Mouse (Mus musculus) testis, postnatal 14 days (tissue): Measurements from ENCODE around the gene Smc1b.

ENCODE experiments used
- DNase-seq: peaks from one replicate; pipeline ENCODE4 v3.0.0; 2021; ENCODE audit warnings: low spot score

Smc1b gene

DNA sequence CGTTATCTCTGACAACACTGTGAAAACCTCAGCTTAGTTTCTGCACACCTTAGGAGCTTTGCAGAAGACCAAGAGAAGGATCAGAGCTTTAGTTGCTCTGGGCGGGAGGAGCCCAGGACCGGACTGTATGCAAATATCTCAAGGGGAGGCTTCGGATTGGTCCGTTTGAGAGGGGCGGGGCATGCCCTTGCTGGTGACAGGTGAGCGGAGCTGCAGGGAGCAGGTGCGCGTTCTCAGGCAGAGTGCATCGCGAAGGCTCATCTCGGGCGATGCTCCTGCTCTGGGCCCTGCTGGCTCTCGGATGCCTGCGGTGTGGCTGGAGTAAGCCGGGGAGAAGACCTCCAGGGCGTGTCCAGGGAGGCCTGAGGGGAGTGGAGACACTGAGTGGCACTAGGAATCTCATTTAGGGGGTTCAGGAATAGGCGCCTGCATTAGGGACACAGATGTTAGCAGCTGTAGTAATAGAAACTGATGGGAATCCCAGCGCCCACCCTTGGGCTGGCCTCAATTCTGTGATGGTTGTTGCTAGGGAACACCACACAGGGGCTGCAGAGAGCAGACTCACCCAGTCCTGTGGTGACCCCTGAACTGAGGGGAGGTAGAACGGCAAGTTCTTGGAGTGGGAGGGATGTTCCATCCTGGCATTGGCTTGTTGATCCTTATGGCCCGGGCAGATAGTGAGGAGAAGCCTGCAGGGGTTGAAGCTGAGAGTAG lies 114.7 kb downstream of the Smc1b start, which contains the start of gene Upk3a:
Upk3a (plus strand) TSS at position 191 of the 714 bp plus-strand sequence.
- DNase-seq = peak; percentile 46

DNA sequence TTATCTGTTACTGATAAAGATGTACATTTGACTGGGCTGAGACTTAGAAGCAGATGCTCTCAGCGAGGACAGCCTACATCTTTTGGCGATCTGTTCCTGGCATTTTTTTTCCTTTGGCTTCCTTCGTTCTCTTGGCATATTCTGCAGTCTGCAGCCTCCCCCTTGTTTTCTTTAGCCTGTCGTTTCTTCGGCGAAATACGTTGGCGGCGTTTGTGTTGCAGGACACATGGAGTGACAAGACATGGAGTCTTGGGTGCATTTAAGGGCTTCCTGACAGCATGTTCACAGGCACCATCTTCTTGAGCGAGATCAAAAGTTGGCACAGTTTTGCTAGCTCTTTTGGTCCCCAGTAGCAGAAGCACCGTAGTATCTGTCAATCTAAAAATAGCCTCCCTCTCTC lies 116.0 kb downstream of the Smc1b start:
- no peak for DNase-seq
